Mouse (Mus musculus) layer of hippocampus, adult 6 months (tissue): Measurements from ENCODE around the gene Ddrgk1. TPM values are rescaled to one million over a fixed set of nuclear protein-coding genes. Genes with fewer than 3 reads are reported as not detected.

Experiments used
- long read RNA-seq, 2 experiments: library from polyadenylated mRNA; unstranded; transcript quantifications; one replicate each; pipeline ENCODE4 v2.0.0; 2019 to 2020
- polyA plus RNA-seq: library from polyadenylated mRNA; unstranded; fragments of <200 nt; fragmentation: Nextera tagmentation; gene quantifications from 2 replicates; pipeline ENCODE4 v1.2.3, GENCODE M21; 2021

The Ddrgk1 gene
- polyA plus RNA-seq = 182 and 186 TPM in 2 replicates
- long read RNA-seq, experiment 1, transcript Ddrgk1-201 (9 exons, 1,238 nt) = major isoform, 152 of 181 reads
- long read RNA-seq, experiment 1, partial matches to known transcripts = 19 of 181 reads
- long read RNA-seq, experiment 1, other reads (novel, unspliced or antisense) = 10 of 181 reads
- long read RNA-seq, experiment 2, transcript Ddrgk1-201 (9 exons, 1,238 nt) = major isoform, 144 of 184 reads
- long read RNA-seq, experiment 2, partial matches to known transcripts = 25 of 184 reads
- long read RNA-seq, experiment 2, other reads (novel, unspliced or antisense) = 15 of 184 reads

GRCm38 (mm10) chr2:130664102-130664701, at the start of gene Ddrgk1:
Ddrgk1 (minus strand) TSS chr2:130664659.

GRCm38 (mm10) chr2:130697153-130697810, 32.8 kb upstream of the Ddrgk1 start, which contains the start of gene Slc4a11:
Slc4a11 (minus strand) TSS chr2:130697519.

GRCm38 (mm10) chr2:130667559-130667958, 3.1 kb upstream of the Ddrgk1 start, which contains the start of gene Itpa:
Itpa (plus strand) TSS chr2:130667610.

GRCm38 (mm10) chr2:130642684-130643369, 21.6 kb downstream of the Ddrgk1 start, which contains the start of gene Lzts3:
Lzts3 (minus strand) TSS chr2:130642803.

GRCm38 (mm10) chr2:130629839-130630203, 34.6 kb downstream of the Ddrgk1 start, which contains the start of the genes Fastkd5 and Ubox5:
Fastkd5 (minus strand) TSS chr2:130630027.
Ubox5 (minus strand) TSS chr2:130630038.

Other genes starting within 250 kb of the Ddrgk1 start
- gene Vps16, start 240.3 kb downstream of the Ddrgk1 start, polyA plus RNA-seq = 38.8 and 40.9 TPM in 2 replicates
- 8.1 and 9.5 TPM in 2 replicates for gene Pced1a, start 240.0 kb downstream of the Ddrgk1 start, polyA plus RNA-seq
- gene Ptpra, start 214.4 kb downstream of the Ddrgk1 start, polyA plus RNA-seq = 31.9 and 37.4 TPM in 2 replicates
- gene Mrps26, start 100.9 kb downstream of the Ddrgk1 start, polyA plus RNA-seq = 148 and 163 TPM in 2 replicates
- gene Oxt, start 88.5 kb downstream of the Ddrgk1 start, polyA plus RNA-seq = 0.72 TPM in 1 of 2 replicates, not detected in the other
- gene Avp, start 82.1 kb downstream of the Ddrgk1 start, polyA plus RNA-seq = 1.1 and 2.4 TPM in 2 replicates
- gene Fastkd5, start 34.6 kb downstream of the Ddrgk1 start, polyA plus RNA-seq = 4.0 and 5.0 TPM in 2 replicates
- 9.5 and 10.4 TPM in 2 replicates for gene Ubox5, start 34.6 kb downstream of the Ddrgk1 start, polyA plus RNA-seq
- gene Lzts3, start 21.9 kb downstream of the Ddrgk1 start, polyA plus RNA-seq = 3.8 and 5.3 TPM in 2 replicates
- gene Itpa, start 3.0 kb upstream of the Ddrgk1 start, polyA plus RNA-seq = 47.2 and 58.9 TPM in 2 replicates
- 0.28 and 1.1 TPM in 2 replicates for gene Slc4a11, start 32.9 kb upstream of the Ddrgk1 start, polyA plus RNA-seq
- 17.6 and 21.2 TPM in 2 replicates for gene 4930402H24Rik, start 241.7 kb upstream of the Ddrgk1 start, polyA plus RNA-seq
- gene Atrn, start 241.8 kb upstream of the Ddrgk1 start, polyA plus RNA-seq = 13.7 and 14.5 TPM in 2 replicates